Mouse (Mus musculus) frontal cortex, postnatal 36 days (tissue): Measurements from ENCODE around the gene Fbxo10.
"Not testable (repeated sequence)": the region's sequence is repeated elsewhere in the genome, so short reads cannot be mapped to it uniquely, and the experiment has no call there.

Source experiments
- DNase-seq, 2 experiments: peaks; one replicate each; pipeline ENCODE4 v3.0.0; 2022; ENCODE audit warnings: low spot score in 2 of 2

The Fbxo10 gene

DNA sequence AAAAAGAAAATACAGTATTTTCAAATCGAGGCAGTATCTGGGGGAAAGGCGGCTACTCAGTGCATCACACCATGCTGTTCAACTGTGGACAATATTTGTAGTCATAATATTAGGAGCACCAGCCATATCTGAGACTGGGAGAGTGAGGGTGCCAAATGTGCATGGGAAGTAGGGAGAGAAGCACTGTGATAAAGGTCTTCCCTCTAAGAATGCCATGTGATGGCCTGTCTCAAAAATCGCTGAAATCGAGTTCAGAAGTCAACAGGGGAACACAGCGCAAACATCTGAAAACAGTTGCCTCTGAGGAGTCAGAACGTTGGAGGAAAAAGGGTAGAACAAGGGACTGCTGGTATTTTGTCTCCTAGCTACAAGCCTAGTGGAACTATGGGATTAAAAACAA, 84.4 kb downstream of the Fbxo10 start:
- DNase-seq: no peak

DNA sequence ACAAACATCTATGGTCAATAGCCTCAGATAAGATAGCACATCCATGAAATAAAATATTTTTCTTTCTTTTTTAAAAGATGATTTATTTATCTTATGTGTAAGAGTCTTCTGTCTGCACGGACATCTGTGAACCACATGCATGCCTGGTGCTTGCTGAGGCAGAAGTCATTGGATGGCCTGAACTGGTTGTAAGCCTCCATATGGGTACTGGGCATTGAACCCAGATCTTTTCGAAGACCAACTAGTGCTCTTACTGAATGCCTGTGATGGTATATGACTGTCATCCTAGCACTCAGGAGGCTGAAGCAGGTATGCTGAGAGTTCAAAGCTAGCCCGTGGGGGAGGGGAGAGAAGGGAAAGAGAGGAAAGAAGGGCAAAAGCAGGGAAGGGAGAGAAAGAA, 86.3 kb downstream of the Fbxo10 start:
- no peak for DNase-seq

DNA sequence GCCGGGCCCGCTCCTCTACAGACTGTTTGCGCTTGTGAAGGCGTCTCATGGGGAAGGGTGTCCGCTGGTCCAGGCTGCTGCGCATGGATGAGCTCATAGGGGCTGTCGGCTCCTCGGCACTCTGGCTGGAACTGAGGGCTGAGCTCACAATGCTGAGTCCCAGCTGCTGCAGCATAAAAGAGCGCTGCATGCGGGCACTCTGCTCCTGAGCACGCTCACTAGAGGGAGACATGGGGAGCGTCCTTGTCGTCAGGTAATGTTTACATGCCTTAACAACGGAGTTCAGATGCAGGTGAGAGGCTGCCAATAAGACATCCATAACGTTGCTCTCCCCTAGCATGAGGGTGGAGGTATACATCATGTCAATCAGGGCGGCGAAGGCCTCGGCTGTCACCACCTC, 89.6 kb downstream of the Fbxo10 start:
- DNase-seq: no peak

DNA sequence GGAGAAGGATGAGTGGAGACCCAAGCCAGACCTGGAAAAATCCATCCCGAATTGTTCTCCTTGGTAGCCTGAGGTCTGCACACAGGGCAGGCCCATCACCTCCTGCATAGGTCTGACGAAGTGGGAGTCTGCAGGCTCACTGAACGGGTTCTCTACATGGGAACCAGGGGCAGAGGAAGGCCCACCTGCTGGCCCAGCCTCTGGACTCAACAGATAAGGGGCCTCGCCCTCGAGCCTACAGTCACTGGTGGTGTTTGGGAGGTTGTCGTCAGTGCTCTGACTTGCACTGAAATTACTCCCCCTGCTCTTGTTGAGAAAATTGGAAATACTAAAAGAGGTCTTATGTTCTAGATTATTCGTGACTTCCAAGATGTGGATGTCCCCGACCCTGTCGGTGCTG, 90.6 kb downstream of the Fbxo10 start:
- no peak for DNase-seq

DNA sequence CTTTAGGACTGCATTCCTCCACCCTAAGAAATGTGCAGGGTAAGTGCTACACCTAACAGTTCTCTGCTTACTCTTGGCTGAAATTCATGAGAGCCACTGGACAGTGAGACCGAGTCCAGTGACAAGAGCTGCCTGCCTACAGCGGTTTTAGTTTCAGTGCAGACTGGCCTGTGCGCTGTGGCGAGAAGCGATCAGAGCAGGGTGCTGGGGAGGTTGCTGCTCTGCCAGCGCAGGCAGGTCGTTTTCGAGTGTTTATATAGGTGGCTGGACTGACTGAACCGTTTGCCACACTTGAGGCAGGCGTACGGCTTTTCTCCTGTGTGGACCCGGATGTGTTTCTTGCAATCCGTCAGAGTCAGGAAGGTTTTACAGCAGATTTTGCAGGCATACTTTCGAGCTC, 91.2 kb downstream of the Fbxo10 start:
- DNase-seq: not testable (repeated sequence)

DNA sequence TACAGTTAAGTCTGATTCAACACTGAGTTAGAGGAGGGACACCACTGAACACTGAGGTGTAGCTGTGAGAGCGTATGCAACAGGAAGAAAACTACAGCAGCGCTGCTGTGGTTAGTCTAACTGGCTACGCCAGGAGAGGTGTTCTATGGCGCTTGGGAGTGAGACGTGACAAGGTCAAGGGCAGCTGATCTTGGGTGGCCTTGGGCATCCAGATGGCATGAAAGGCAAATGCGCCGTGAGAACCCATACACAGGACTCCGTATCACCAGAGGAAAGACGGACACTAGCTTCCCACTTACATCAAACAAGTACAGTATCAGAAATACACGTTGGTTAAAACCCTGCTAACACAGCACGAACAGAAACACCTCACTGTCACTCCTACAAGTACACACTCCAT, 92.1 kb downstream of the Fbxo10 start:
- not testable (repeated sequence) for DNase-seq

DNA sequence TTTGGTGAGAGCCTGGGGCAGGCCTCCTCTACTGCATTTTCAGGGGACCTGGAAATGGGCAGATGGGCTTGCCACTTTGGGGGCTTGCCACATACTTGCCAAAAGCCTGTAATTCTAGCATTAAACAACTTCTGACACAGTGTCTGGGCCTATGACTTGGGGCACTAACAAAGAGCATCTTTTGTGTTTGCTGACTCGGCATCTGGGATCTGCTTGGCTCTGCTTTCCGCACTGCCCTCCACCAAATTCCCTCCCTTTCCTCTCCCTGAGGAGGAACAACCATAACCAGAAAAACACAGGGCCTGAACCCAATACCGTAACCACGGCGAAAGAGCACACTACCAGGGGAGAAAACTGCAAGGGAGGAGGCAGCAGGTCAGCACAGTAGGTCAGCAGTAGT, 93.8 kb downstream of the Fbxo10 start:
- no peak for DNase-seq
